Mouse (Mus musculus): ENCODE measurements around the gene Fkbp5. TPM values are rescaled to one million over a fixed set of nuclear protein-coding genes. Genes with fewer than 3 reads are reported as not detected.

The Fkbp5 gene
- total and polyA plus RNA-seq, 3 experiments: 14.4 to 31.4 (median 22.6) TPM

- H3K79me2 ChIP-seq (replicated peaks; ENCODE audit: control insufficient read depth, extremely low read depth, insufficient read depth, poor library complexity, severe bottlenecking): peaks cover 7% of the 10 kb centered on the region; the same call in 1 of the 2 replicates
- peak overlapping the region; percentile 84 to 89 (median 84) for H3K4me3 ChIP-seq (replicated peaks in 1 of 3; ENCODE audit: low read depth in 2 of 3, low read length in 2 of 3, poor library complexity in 1 of 3)
- no peaks in the 10 kb centered on the region for H3K27me3 ChIP-seq (replicated peaks)
- H3K4me1 ChIP-seq (ENCODE audit: control insufficient read depth in 1 of 2, insufficient read depth in 2 of 2): peaks cover 5 to 33% of the 10 kb centered on the region in 2 experiments
- H3K9ac ChIP-seq (ENCODE audit: insufficient read depth, low read depth): peak overlapping the region; percentile 57
- dilution Hi-C loops (cut with MboI; ENCODE audit: extremely low pct_ligation_motif_present, extremely low pct_unique_long_range_greater_than_20kb, low sequenced_read_pairs): no loop called here
- H3K4me2 ChIP-seq (ENCODE audit: insufficient read depth, low read depth, poor library complexity, severe bottlenecking): peak overlapping the region; percentile 84
- peaks cover 3% of the 10 kb centered on the region for H3K9me3 ChIP-seq (replicated peaks; ENCODE audit: low read length)
- DNase-seq (ENCODE audit: extremely low read depth): no peak
- H3K36me3 ChIP-seq (replicated peaks in 1 of 2; ENCODE audit: control insufficient read depth in 1 of 2, insufficient read depth in 1 of 2, low read length in 1 of 2): peaks cover 0 to 12% of the 10 kb centered on the region in 2 experiments
- TF ChIP-seq NRF1 (IDR thresholded peaks at IDR 0.05; ENCODE audit: low read depth, low read length) (no peak), PAX5 (IDR thresholded peaks at IDR 0.05; ENCODE audit: low read length) (peak; percentile 61; the same call in 1 of the 2 replicates), ELF1 (IDR thresholded peaks at IDR 0.05; ENCODE audit: low read depth, low read length) (no peak), RCOR1 (conservative IDR thresholded peaks at IDR 0.05; ENCODE audit: low read depth, low read length) (no peak), UBTF (IDR thresholded peaks at IDR 0.05; ENCODE audit: low read depth, low read length) (peak; percentile 26; the same call in 1 of the 2 replicates), CTCF (conservative IDR thresholded peaks at IDR 0.05 in 1 of 2, IDR thresholded peaks at IDR 0.05 in 1 of 2; ENCODE audit: low read depth in 2 of 2, low read length in 2 of 2) (no peak), CHD1 (IDR thresholded peaks at IDR 0.05; ENCODE audit: low read depth, low read length) (no peak; the same call in 1 of the 2 replicates), NELFE (IDR thresholded peaks at IDR 0.05; ENCODE audit: low read depth, low read length) (no peak), GABPA (IDR thresholded peaks at IDR 0.05; ENCODE audit: insufficient replicate concordance, low read depth, low read length) (no peak), USF1 (IDR thresholded peaks at IDR 0.05; ENCODE audit: low read depth, low read length) (no peak), RAD21 (IDR thresholded peaks at IDR 0.05; ENCODE audit: low read depth, low read length) (no peak), JUND (conservative IDR thresholded peaks at IDR 0.05; ENCODE audit: low read depth, low read length) (no peak), ZMIZ1 (IDR thresholded peaks at IDR 0.05; ENCODE audit: low read depth, low read length) (no peak), HCFC1 (IDR thresholded peaks at IDR 0.05; ENCODE audit: low read depth, low read length) (no peak), MAZ (IDR thresholded peaks at IDR 0.05; ENCODE audit: low read depth, low read length) (0 out of 2 replicates have a peak, but pooled peaks have one; percentile 31), MAFK (IDR thresholded peaks at IDR 0.05; ENCODE audit: insufficient replicate concordance, low read length) (no peak), SIN3A (IDR thresholded peaks at IDR 0.05; ENCODE audit: low read length) (peak; percentile 88), TBP (conservative IDR thresholded peaks at IDR 0.05; ENCODE audit: low read depth, low read length) (no peak), IRF4 (IDR thresholded peaks at IDR 0.05; ENCODE audit: low read depth, low read length) (0 out of 2 replicates have a peak, but pooled peaks have one; percentile 3), E2F4 (IDR thresholded peaks at IDR 0.05; ENCODE audit: insufficient replicate concordance, low read depth, low read length) (no peak), EP300 (IDR thresholded peaks at IDR 0.05; ENCODE audit: low read length) (0 out of 2 replicates have a peak, but pooled peaks have one; percentile 23), ETS1 (conservative IDR thresholded peaks at IDR 0.05; ENCODE audit: low read depth, low read length) (no peak), BHLHE40 (IDR thresholded peaks at IDR 0.05; ENCODE audit: low read depth, low read length) (no peak; the same call in 1 of the 2 replicates), CHD2 (IDR thresholded peaks at IDR 0.05; ENCODE audit: low read length) (no peak), MAX (IDR thresholded peaks at IDR 0.05; ENCODE audit: low read length) (peak; percentile 33; the same call in 1 of the 2 replicates), ZNF384 (IDR thresholded peaks at IDR 0.05; ENCODE audit: low read depth, low read length) (peak; percentile 59), MXI1 (IDR thresholded peaks at IDR 0.05; ENCODE audit: low read depth, low read length) (no peak), POLR2AphosphoS2 (IDR thresholded peaks at IDR 0.05; ENCODE audit: low read depth, low read length) (no peak), MEF2A (IDR thresholded peaks at IDR 0.05; ENCODE audit: borderline replicate concordance, low read depth, low read length) (no peak), ZKSCAN1 (IDR thresholded peaks at IDR 0.05; ENCODE audit: borderline replicate concordance, low read depth, low read length) (no peak), KAT2A (IDR thresholded peaks at IDR 0.05; ENCODE audit: insufficient replicate concordance, low read length) (no peak), TCF12 (IDR thresholded peaks at IDR 0.05; ENCODE audit: low read depth, low read length) (no peak), MYC (IDR thresholded peaks at IDR 0.05; ENCODE audit: low read depth, low read length) (0 out of 2 replicates have a peak, but pooled peaks have one; percentile 11)
- no peak overlapping the region; the same call in 1 of the 2 replicates for H3K27ac ChIP-seq (ENCODE audit: insufficient read depth, low read depth)
- in situ Hi-C loops (cut with MboI; ENCODE audit: low pct_ligation_motif_present, low pct_unique_long_range_greater_than_20kb, low sequenced_read_pairs): no loop called here
Measured at GRCm38 (mm10) chr17:28484704-28485445, 32.5 kb downstream of the Fkbp5 start.
